Mouse (Mus musculus) kidney, adult 10 weeks (tissue): ENCODE measurements around the gene Ddx5. TPM values are rescaled to one million over a fixed set of nuclear protein-coding genes. Genes with fewer than 3 reads are reported as not detected.

ENCODE experiments used
- polyA plus RNA-seq: library from polyadenylated mRNA; stranded (reverse); fragments of 350-450 nt; fragmentation: Illumina TruSeq; extraction: RNeasy Lipid Tissue Mini Kit (QIAGEN cat#74804); gene quantifications from one replicate; pipeline ENCODE4 v1.2.3, GENCODE M21; 2014; ENCODE audit warnings: low read depth, low replicate concordance

Ddx5 gene
- polyA plus RNA-seq, result 996 TPM

DNA sequence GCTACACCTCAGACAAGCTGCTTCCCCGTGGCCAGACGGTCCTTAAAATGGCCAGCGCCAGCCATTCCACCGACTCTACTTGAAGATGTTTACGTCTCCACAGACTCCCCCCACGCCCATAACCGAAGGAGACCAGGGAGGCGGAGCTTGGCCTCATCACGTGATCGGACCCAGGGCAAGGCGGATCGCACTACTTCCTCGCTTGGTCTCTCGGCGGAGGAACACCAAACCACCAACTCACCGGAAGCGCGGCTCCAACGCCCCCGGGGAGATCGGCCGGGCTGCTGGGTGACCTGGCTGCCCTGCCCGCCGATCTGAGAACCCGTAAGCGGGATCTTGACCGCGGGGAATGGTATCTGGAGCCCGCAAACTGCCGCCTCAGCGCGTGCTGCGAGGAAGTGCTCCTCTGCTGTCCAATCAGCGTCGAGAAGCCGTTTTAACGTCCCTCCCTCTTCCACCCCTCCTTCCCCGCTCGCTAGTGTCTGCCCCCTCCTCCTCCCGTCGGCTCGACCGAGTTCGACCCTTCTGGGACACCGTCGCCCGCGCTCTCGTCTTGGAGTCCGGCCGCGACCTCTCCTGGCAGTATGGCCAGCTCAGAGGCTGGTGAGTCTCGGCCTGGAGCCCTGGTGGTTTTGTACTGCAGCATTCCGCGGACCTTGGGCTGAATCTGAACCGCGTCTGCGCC lies at the start of gene Ddx5, which contains the start of gene Cep95:
TSS of gene Ddx5 (minus strand) at position 411 of the 685 bp plus-strand sequence.
TSS of gene Cep95 (plus strand) at position 478 of the 685 bp plus-strand sequence.

GRCm38 (mm10) chr11:106779388-106780088 lies 9.4 kb downstream of the Ddx5 start, which contains the start of gene Polg2:
Polg2 (minus strand) TSS chr11:106779537.

GRCm38 (mm10) chr11:106751039-106752018 lies 37.7 kb downstream of the Ddx5 start, which contains the start of gene Milr1:
Milr1 (plus strand) TSS chr11:106751226.

DNA sequence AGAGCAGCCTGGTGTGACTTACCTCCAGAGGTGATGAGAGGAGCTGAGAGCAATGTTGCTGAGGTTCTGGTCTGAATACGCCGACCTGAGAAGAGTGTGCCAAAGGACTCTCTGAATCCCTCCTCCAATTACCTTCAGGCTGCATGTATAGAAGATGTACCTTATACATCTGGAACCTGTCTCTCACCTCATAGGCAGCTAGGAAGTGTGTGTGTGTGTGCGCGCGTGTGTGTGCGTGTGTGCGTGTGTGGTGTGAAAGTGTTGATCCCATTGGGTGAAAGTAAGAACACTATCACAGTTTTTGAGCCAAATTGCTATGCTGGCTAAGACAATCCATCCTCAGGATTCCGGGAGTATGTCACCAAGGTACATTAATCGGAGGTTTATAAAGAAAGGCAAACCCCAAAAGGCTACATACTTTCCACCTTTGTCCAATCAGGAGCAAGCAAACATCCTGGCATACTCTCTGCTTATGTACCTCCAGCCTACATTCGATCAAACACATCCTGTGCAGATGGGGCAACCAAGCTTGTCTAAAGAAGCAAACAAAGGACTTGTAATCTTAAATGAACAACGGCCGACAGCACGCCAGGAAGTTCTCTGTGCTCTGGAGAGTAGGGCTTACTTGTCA lies 38.7 kb downstream of the Ddx5 start, which contains the start of gene Pecam1:
TSS of gene Pecam1 (minus strand) at position 508 of the 631 bp plus-strand sequence.

Other genes starting within 250 kb of the Ddx5 start
- gene Tex2, start 175.8 kb downstream of the Ddx5 start, polyA plus RNA-seq, result 56.5 TPM
- gene Pecam1, start 38.6 kb downstream of the Ddx5 start, polyA plus RNA-seq, result 24.8 TPM
- 0.61 TPM for gene Milr1, start 38.0 kb downstream of the Ddx5 start, polyA plus RNA-seq
- 5.5 TPM for gene Polg2, start 9.6 kb downstream of the Ddx5 start, polyA plus RNA-seq
- 17.0 TPM for gene Cep95, start 67 bp upstream of the Ddx5 start, polyA plus RNA-seq
- 80.2 TPM for gene Smurf2, start 131.5 kb upstream of the Ddx5 start, polyA plus RNA-seq
- gene Kpna2, start 210.4 kb upstream of the Ddx5 start, polyA plus RNA-seq, result 41.0 TPM
- gene 1810010H24Rik, start 236.5 kb upstream of the Ddx5 start, polyA plus RNA-seq, result 4.0 TPM